Mouse (Mus musculus) kidney, adult 8-10 months (tissue): ENCODE data around the gene Cldn12.

ENCODE experiments used
- DNase-seq, 2 experiments: peaks; one replicate each; pipeline ENCODE4 v3.0.0; 2022

Cldn12 gene

DNA sequence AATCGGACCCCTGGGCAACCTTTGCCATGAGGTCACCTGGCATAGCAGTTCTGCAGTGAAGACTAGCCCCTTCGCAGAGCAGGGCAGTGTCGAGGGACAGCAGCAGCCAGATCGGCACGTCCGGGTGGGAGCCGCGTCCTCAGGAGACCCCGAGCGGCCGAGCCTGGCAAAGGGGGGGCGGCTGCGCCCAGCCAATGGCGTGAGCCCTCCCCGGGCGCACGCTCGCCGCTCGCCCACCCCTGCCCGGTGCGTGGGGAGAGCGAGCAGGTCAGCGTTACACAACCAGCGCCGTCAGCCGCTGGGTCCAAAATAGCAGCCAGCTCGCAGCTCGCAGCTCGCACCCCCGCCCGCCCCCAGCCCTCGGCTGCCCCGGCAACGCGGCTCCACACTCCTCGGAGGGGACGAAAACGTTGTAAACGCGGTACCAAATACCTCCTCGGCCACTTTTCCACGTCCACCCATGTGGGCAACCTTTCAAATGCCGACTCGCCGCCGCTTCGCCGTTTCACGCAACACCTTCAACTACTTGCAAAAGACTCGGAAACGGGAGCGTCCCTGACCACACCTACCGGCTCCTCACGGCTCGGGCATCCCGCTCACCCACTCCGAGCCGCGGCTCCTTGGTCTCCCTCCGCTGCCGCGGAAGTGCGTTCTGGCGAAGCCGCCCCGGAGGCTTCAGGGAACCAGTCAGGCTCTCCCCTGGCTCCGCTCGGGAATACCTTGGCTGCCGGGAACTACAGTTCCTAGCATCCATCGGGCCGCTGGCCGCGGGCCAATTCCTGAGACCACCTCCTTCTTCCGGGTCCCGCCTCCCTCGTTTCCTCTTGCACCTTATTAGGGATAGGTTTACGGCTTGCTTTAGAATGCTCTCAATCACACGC lies at the start of gene Cldn12:
TSS of gene Cldn12 (minus strand) at position 763 of the 881 bp plus-strand sequence.
- DNase-seq = peak; percentile 97 to 98

DNA sequence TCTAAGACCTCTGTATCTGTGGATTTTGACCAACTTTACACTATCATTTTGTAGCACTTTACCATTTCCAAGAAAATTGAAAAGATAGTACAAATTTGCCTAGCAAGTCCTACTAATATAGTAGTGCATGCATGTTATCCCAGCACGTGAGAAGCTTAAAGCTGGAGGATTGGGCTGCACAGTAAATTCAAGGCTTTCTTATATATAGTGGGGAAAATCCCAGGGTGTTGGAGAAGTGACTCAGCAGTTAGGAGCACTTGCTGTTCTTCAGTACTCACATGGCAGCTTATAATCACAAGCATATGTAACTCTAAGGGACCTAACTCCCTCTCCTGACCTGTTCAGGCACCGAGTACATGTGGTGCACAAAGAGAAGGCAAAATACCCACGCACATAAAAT lies 47.7 kb upstream of the Cldn12 start:
- no peak for DNase-seq

DNA sequence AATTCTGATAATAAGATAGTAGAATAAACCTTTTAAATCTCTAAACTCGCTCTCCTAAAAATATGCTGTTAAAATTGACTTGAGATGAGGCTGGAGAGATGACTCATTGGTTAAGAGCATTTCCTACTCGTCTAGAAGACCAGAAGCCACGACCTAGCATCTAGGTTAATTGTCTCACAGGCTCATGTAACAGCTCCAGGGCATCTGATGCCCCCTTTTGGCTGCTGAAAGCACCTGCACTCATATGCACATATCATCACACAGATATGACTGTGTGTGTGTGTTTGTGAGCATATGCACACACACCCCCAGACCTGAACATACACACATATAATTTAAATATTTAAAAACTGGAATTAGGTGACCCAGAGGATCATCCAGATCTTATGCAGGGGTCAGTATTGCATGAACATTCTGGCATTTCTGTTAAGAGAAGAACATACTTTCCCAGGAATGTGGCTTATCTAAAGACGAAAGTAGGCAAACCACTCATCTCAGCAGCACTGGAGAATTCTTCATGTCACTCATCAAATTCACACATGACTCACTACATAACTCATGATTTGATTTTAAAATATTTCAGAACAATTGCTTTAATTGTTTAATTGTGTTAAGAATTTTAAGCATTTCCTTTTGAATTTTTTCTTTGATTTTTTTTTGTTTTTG lies 46.4 kb upstream of the Cldn12 start:
- DNase-seq = no peak

DNA sequence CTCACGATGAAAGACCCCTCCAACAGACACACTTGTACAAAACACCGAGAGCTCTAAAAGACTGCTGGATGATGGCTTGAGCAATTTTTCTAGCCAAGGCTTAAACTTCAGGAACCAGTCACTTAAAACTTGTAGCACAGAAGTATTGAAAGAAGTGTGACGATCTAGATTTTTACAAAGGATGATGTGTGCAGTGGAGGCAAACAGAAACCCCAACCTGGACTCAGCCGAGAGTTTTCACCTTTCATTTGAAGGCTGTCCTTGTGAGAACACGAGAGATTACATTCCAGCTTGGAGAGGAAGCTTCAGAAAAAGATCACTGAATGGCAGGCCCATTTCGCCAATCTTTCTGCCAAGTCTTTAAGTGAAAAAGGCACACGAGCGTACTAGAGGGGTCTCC lies 45.0 kb upstream of the Cldn12 start:
- no peak for DNase-seq

DNA sequence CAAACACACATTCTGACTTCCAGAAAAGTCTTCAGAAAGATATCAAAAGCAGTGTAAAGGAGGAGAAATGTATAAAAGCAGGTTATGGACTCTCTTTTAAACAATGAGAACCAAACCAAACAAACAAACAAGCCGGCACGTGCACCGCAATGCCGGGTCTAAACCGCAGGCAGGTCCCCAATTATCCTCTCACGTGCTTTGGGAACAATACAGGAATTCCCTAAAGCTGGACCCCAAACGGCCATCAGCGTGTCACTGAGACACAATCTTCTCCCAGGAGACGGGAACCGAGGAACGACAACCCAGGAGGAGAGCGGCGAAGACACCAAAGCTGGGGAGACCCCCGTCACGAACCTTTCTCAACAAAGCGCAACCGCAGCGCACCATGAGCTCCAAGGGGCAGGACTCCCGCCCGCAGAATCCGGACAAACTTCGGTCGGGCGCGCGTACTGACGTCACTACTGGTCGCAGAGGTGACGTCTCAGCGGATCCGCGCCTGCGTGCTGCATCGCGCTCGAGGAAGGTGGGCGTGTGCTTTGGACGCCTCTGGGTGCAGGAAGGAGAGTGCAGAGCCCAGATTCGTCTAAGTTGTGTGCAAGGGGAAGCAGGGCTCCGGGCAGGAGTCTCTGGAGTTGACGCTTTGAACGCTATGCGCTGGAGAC lies 44.5 kb upstream of the Cldn12 start, which contains the start of gene Gtpbp10:
TSS of gene Gtpbp10 (minus strand) at position 460 of the 662 bp plus-strand sequence.
- DNase-seq = peak; percentile 87 to 90

DNA sequence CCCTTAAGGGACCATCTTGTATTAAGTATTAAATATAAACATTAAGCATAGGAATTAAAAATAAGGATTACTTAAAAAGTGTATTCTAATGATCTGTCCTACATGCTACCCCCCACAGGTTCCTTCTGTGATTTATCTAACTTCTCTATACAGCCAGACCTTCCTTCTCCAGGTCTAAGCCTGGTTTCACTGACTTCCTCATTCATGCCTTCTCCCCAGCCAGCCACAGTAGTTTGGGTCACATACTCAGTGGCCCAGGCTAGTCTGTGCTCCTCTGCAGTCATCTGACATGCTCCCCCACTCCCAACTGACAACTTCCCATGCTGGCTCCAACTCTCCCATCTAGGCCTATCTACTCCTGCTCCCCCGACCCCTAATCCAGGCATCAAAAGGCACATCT lies 36.4 kb upstream of the Cldn12 start:
- DNase-seq = no peak

DNA sequence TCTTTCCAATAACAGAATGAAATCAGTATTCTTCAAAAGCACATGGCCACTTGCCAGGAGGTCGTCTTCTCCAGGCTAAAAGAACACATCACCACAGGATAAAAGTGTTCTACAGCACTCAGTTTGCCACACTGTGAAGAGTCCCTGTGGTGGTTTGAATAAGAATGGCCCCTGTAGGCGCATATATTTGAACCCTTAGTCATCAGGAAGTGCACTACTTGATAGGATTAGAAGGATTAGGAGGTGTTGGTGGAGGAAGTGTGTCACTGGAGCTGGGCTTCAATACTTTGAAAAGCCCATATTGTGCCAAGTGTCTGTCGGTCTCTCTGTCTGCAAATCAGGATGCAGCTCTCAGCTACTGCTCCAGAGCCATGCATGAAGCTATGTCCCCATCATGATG lies 25.6 kb upstream of the Cldn12 start:
- DNase-seq = no peak

DNA sequence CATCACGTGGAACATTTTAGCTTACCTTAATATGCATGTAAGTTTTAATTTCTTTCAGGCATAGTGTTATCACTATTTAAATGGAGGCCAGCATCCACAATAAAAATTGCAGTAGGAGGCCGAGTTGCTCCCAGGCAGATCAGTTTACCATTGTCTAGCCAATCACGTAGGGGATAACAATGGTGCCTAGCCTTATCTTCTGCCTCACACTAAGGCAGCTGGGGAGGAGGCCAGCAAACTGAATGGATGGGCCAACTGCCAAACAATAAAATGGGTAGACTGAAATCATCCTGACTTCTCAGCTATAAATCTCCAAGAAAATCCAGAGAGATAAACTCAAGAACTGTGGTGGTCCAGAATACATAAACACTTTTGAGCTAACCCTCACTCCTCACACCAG lies 25.0 kb upstream of the Cldn12 start:
- no peak for DNase-seq

DNA sequence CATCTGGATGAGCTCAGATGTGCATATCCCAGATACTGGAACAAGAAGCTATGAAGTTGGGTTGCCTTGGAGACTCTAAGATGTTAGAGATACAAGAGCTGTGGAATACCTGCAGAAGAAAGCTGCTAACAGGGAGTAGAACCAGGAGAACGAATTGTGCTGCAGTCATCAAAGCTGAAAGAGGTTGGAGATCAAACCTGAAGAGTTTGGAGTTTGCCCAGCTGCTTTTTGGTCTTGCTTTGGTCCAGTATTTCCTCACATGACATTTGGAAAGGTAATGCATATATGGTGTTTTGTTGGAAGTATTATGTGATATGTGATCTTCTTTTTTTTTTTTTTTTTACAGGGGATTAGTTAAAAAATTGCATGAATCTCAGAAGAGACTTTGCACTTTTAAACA lies 21.4 kb upstream of the Cldn12 start:
- peak in 1 of 2 experiments; percentile 22 for DNase-seq

DNA sequence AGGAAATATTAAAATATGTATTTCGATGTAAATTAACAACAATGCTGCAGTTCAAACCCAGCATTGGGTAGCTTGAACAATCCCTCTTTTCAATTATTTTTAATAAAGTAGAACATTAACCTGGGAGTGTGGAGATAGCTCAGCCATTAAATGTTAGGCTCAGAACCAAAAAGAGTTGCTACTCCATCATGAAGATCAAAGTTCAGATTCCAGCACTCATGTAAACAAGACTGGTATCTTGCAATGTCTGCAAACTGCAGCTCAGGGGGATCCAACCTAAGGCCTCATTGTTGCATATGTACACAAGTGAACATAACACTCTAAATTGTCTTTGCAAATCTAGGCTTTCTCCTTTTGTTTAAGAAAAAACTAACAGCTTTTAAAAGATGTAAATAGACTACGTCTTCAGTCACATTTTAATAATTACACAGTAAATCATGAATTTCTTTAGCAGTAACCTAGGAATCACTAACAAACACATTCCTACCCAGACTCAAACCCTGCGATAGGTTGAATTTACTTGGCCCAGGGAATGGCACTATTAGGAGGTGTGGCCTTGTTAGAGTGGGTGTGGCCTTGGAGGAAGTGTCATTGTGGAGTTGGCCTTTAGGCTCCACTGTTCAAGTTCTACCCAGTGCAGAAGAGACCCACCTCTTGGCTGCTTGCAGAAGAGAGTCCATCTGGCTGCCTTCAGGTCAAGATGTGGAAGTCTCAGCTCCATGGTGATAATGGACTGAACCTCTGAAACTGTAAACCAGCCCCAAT lies 19.1 kb upstream of the Cldn12 start:
- DNase-seq = peak; percentile 72 to 77

DNA sequence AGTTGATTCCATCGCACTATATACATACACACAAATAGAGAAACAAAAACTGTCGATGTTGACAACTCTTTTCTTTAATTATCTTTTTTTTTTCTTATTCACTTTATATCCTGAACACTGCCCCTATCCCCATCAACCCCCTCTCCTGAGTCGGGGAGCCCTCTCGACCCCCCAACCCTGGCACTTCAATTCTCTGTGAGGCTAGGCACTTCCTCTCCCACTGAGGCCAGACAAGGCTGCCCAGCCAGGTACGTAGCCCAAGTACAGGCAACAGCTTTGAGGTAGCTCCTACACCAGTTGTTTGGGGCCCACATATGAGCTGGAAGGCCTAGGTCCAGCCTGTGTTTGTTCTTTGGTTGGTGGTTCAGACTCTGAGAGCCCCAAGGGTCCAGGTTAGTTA lies 653 bp upstream of the Cldn12 start:
- DNase-seq = no peak

DNA sequence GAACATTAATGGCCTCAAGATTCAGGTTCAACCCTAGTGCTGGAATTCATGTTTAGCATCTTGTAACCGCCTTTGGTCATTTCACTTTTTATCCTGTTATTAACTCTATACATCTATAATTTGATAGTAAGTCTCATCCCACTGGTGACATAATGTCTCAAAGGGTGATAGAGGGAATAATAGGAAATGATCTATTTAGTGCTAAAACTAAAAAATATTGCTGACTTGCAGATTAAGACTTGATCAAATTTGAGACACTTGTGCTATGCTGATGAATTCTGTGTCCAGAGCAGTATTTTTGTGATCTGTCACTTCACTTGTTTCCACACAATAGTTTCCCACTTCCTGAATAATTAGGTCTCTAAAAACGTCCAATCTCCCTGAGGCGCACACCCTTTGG lies 3.4 kb downstream of the Cldn12 start:
- DNase-seq = no peak

DNA sequence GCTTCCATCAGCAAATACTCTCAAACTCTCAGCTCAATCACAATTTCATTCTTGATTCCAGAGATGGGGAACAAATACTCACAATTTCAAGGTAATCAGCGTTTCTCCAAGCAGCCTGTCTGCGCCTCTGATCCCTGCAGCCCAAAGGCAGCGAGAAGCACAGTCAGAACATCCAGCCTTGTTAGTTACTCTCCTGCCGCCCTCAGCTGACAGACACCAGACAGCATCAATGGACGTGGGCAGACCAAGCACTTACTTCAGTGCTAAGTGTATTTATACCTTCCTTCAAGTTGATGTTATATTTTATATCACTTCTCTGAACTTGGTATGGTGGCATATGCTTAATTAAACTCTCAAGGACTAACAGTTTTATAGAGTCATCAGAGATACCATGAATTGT lies 3.8 kb downstream of the Cldn12 start:
- no peak for DNase-seq

DNA sequence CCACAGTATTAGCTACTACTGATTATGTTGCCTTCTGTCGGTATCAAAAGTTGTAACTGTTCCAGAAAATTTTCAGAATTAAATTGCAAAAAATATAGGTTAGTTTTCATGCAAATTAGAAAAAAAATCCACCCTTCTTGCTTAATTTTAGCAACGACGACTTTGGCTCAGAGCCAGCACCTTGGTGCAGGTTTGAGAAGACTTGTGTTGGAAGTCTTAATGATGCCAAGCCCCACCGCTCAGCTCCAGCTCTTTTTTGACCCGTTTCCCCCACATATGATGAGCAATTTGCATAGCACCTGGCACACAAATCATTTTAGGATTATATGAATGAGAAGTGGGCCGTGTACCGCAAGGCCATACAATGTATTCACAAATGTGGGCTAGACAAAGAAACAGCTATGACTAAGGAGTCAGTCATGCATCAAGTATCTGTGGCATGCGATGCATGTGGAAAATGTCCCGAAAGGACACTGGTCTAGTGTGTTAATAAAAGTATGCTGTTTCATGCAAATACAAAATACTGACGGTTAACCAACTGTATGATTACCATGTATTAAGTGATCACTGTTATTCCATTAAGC lies 4.4 kb downstream of the Cldn12 start:
- no peak for DNase-seq

DNA sequence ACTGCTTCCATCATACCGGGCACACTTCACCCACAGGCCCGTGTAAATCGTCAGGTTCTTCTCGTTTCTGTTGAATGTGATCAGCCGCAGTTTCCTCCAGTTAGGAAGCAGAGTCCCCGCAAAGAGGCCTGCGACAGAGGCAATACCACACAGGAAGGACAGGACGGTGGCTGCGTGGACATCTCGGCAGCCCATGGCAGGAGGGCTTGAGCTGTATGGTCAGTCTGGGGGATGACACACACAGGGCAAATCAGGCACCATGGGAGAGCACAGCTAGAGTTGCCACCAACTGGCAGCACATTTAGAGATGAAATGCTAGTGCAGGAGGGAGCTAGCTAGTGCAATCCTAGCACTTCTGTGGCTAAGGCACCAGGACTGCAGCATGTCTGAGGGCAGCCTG lies 6.5 kb downstream of the Cldn12 start:
- no peak for DNase-seq

DNA sequence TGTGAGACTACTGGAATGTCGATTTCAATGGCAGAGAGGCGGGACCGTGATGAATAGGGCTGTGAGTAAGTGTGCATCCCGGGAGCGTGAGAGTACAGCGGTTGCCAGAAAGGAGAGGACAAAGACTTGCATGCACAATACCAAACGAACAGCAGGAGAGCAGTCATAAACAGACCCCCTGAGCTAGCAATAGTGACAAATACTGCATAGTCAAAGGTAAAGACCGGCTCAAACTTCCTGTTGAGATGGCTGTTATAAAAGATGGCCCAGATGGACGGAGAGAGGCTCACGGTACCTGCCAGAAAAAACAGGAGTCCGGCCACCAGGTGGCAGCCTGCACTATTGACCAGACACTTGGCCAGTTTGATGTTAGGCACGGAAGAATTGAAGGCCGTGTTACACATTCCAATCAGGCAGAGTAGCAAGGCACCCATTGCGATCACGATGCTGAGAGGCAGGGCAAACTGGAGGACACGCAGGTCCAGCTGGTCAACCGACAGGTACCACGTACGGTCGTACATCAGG lies 7.0 kb downstream of the Cldn12 start:
- peak; percentile 50 to 82 for DNase-seq

DNA sequence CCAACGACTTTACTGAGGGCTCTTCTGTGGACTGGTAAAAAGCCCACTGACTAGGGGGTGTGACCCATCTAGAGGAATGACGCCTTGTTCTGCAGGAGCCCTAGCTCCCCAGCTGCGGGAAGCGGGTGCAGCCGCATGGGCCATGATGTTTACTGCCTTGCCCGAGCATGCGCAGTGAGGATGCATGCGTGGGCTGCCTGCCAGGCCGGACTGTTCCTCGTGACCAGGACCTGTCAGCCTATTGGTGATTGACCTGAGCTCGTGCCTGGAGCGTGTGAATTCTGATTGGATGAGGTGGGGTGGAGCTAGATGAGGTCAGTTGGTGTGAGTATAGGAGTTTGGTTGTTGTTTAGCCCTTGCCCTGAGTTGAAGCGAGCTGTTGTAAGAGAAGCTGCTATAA lies 10.3 kb downstream of the Cldn12 start:
- no peak for DNase-seq

DNA sequence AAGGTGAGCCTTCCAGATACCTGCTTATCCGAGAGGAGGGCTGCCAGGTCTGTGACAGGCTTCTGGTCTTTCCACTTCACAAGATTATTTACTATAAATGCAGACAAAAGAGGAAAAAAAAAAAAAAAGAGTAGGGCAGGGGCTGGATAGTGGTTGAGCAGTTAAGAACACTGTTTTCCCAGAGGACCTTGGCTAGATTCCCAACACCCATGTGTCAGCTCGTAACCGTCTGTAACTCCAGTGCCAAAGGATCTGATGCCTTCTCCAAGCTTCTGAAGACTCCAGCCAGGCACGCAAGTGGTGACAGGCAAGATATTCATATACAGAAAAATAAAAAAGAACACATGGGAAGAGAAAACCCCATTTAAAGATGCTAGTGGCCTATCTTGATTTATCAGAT lies 11.4 kb downstream of the Cldn12 start:
- no peak for DNase-seq

DNA sequence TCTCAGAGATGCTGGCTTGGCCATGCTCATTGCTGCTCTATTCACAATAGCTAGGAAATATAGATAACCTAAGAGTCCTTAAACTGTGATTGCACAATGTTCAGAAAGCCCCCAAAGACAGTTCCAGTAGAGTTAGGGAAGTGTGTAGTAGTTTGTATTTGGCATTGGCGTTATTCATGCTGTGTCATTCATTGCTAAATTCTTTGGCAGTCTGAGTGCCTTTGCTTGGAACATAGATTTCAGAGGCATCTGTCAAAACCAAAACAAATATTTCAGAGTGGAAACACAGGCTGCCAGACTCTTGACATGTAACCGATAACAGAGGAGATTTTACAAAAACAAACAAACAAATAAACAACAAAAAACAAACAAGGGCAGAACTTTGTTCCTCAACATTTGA lies 13.2 kb downstream of the Cldn12 start:
- no peak for DNase-seq

DNA sequence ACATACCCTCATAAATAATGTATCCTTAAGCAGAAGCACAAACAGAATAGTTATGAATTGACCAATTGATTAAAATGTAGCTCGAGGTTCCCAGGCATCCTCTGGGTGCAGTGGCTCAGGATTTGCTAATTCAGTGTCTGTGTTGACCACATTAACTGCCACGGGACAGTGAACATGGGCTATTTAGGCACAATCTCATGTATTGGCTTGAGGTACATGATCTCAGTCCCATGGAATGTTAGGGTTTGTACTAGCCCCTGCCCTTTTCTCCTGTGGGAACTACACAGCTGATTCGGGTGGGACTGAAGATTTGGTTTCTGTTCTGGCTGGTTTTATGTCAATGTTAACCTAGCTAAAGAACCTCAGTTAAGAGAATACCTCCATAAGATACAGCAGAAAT lies 18.4 kb downstream of the Cldn12 start:
- no peak for DNase-seq

DNA sequence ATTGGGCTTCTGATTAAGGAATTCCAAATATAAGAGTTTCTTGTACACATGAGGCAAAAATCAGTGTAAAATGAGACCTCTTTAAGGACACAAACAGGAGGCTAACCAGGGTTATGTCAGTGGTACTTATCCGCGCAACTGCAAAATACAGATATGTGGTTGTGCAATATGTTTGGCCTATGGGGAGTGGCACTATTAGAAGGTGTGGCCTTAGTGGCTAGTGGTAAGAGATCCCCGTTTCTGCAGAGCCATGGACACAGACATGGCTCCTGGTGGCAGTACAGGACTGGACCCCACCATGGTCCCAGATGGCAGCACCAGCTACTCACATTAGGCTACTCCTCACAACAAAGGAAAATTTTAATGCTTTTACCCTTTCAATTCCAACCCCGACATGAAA lies 19.7 kb downstream of the Cldn12 start:
- no peak for DNase-seq

DNA sequence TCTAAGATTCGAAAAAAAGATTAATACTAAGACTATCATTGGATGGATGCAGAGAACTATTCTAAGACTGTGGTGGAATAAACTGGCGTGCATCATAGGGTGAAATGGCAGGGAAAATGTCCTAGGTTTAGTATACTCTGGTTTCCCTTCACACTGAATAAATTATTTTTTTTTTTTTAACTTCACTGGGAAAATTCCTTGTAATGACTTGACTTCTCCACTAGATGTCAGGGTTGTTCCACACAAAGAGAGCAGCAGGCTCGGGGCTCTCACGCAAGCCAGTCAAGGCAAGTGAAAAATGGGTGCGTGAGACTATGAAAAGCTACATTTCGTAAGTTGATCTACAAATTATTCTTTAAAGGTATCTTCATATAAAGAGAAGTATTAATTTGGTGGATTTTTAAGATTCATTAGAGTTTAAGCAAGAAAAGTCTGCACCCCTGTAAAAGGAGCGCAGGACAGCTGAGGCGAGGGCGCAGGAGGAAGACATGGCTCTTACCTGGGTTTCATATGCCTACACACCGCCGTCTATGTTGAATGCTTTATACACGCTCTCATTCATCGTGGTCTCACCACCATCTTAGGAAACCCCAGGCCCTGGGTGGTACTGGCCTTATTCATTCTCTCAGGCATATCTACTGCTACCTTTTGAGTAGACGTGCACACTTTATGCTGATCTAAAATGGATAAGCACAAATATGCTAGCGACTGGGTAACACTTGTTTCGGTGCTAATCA lies 20.3 kb downstream of the Cldn12 start:
- DNase-seq = no peak
